Mouse (Mus musculus): ENCODE data around the gene Zmym2.
"Not testable (repeated sequence)": the region's sequence is repeated elsewhere in the genome, so short reads cannot be mapped to it uniquely, and the experiment has no call there.

The Zmym2 gene

GRCm38 (mm10) chr14:56886594-56887513 is at the start of gene Zmym2:
Zmym2 (plus strand) TSS chr14:56886653.
- peak; percentile 76 for DNase-seq (ENCODE audit: low spot score)

DNA sequence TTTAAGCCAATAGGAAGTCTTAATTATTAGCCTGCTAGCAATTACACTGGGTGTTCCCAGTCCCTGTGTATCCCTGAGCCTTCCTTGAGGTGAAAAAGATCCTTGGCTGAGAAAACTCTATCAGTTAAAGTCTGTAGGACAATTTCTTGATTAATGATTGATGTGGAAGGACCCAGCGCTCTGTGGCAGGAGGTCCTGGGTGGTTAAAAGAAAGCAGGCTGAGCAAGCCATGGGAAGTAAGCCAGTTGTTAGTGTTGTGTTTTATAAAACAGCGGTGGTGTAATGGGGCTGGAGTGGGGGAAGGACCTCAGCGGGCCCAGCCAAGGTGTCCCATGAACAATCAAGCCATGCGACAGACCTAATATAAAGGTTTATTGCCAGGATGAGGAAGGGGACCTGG is 42.4 kb upstream of the Zmym2 start:
- no peak for DNase-seq (ENCODE audit: low spot score)

GRCm38 (mm10) chr14:56844507-56844906 is 41.9 kb upstream of the Zmym2 start:
- no peak for DNase-seq (ENCODE audit: low spot score)

DNA sequence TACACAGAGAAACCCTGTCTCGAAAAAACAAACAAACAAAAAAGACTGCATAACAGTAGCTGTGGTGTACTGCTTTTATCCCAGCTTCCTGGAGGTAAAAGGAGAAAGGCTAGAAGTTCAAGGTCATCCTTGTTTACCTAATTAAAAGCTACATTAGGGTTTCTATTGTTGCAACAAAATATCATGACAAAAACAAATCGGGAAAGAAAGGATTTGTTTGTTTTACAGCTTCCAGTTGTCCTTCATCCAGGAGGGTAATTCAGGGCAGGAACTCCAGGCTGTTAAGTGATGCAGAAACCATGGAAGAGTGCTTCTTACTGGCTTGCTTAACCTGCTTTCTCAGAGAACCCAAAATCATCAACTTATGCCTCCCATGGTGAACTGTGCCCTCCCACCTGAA is 38.1 kb upstream of the Zmym2 start:
- no peak for DNase-seq (ENCODE audit: low spot score)

DNA sequence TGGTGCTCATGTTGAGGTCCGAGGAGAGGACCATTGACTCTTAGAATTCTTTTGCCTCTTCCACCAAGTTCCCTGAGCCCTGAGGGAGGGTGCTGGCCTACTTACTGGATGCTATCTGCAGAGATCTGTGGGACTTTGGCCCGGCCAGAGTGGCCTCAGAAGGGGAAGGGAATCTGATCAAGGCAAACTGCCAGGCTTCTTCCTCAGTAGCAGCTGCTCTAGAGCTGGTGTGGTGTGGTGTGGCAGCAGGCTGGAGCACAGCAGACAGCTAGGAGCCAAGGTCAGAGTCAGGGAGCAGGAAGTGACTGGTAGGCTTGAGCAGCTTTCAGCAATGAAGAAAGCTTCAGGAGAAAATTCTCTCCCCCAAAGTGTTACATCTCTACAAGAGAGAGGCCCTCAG is 36.8 kb upstream of the Zmym2 start:
- DNase-seq (ENCODE audit: low spot score) = peak; percentile 41

- peak; percentile 5 for DNase-seq (ENCODE audit: low spot score)
Observed at GRCm38 (mm10) chr14:56864041-56864440, 22.4 kb upstream of the Zmym2 start.

DNA sequence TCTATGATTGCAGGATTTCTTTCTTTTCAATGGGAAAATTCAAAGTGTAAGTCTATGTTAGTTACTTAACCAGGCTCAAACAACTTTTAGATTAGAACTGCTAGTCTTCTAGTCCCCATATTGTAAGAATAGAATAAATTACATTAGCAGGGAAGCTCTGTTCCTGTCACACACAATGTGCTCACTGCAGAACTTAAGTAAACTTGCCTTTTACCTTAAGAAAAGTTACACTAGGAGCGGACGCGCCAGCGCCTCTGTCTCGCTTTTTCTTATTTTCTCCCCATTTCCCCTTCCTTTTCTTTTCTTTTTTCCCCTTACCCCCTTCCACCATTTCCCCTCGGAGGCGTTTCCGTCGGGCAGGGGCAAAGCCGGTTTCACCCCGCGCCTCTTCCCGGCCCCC is 21.8 kb upstream of the Zmym2 start:
- DNase-seq (ENCODE audit: low spot score) = no peak

- DNase-seq (ENCODE audit: low spot score) = not testable (repeated sequence)
Observed at GRCm38 (mm10) chr14:56865112-56865511, 21.3 kb upstream of the Zmym2 start.

DNA sequence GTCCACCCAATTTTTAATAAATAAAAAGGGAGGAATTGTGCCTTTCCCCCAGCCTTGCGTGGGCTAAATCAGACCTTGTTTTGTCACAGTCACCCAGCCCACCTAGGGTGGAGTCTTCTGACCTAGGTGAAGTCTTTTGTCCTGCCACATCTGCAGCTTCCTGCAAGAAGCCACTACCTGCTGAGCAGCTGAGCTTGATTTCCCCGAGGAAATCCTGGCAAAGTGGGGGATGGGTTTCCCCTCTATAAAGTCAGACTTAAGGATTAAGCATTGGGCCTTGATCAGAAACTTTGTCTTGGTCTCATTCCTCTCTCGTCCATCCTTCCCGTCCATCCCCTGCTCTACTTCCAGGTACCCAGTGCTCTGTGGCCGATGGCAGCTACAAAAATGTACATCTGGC is 12.9 kb upstream of the Zmym2 start:
- no peak for DNase-seq (ENCODE audit: low spot score)

GRCm38 (mm10) chr14:56875586-56876159 is 10.8 kb upstream of the Zmym2 start:
- no peak for DNase-seq (ENCODE audit: low spot score)

DNA sequence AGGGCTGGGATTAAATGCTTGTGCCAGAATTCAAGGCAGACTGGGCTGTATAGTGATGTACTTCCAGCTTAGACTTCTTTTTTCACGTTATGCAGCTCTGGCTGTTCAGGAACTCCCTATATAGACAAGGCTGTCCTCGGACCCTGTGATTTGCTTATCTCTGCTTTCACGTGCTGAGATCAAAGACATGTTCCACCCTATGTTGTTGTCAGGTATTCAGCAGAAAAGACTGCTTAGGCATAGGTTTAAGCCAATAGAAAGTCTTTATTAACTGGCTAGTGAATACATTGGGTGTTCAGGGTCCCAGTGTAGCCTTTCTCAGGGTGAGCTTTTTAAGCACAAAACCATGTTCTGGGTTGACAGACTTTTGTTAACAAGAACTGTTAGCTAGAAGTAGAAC is 5.2 kb upstream of the Zmym2 start:
- no peak for DNase-seq (ENCODE audit: low spot score)

GRCm38 (mm10) chr14:56883431-56883830 is 3.0 kb upstream of the Zmym2 start:
- DNase-seq (ENCODE audit: low spot score) = no peak

DNA sequence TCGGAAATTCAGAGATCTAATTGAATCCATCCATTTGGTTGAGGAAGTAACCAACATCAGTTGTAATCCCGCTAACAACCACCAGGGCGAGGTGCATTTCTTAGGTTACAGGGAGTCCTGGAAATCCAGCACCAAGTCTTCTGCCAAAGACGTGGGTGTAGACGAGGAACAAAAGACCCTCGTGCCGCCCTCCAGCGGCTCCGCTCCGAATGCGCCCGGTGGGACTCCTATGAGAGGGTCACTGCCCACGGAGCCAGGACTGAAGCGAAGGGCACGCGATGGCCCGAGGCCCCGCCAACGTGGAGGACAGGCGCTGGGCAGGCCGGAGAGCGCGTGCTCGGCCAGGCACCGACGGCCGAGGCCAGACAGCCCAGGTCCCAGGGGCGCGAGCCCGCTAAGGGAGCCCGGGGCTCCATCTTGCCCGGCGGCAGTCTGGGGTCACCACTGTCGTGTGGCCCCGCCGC is 1.1 kb upstream of the Zmym2 start:
- DNase-seq (ENCODE audit: low spot score) = peak; percentile 86

DNA sequence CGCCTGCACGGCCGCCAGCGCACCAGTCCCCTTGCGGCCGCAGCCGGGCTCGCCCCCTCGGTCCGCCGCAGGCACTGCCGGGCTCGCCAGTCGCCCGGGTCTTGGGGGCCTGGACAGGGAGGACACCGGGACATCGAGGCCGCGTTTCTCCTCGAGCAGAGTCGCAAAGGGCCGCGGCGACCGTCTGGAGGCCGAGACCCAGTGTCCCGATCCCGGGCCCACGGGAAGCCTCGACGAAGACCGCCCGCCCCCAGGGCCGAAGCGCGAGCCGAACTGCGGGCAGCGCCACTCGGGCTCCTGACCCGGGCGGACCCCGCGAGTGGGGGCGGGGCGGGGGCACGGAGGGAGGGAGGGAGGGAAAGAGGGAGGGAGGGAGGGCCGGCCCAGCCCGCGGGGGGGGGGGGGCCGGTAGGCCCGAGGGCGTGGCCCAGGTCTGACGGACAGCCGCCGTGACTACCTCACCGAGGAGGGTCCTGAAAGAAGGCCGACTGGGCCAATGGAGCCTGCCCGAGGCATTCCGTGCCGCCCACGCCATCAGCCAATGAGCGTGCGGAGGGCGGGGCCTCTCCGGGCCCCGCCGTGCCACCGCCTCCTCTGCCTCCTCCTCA is 363 bp upstream of the Zmym2 start:
- peak; percentile 83 for DNase-seq (ENCODE audit: low spot score)

DNA sequence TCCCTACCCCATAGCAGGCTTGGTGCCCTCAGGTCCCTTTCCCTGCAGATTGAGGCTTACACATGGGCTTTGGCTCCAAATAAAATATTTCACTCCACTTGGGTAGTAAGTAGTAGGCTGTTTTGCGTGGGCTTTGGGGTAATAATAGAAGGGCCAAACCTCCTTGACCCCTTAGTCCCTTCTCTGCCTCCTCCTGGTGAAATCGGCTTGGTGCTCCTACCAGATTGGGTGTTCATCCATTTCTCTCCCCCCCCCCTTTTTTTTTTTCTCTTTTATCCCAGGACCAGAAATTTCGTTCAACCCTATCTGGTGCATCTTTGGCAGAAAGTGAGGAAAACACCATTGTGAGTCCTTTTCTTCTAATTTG is 1.0 kb downstream of the Zmym2 start:
- DNase-seq (ENCODE audit: low spot score) = no peak

DNA sequence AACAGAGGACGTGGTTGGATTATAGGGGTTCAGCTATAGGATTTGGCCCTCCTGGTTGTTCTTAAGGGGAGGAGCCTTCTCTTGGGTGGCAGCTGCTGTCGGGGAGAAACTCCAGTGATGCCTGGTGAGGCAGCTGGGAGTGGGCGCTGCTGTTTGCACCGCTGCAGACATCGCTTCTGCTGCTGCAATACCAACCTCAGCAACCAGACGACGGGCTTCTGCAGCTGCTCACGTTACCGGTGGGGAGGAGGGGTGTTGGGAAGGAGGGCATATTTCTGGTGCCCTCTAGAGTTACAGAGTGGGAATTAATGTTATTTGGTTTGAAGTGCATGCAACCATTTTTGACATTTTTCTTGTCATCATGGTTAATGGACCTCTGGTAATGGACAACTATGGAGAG is 1.4 kb downstream of the Zmym2 start:
- DNase-seq (ENCODE audit: low spot score) = peak; percentile 63

GRCm38 (mm10) chr14:56888416-56888815 is 2.0 kb downstream of the Zmym2 start:
- DNase-seq (ENCODE audit: low spot score) = no peak

GRCm38 (mm10) chr14:56894417-56894816 is 8.0 kb downstream of the Zmym2 start:
- DNase-seq (ENCODE audit: low spot score) = no peak

- no peak for DNase-seq (ENCODE audit: low spot score)
Observed at GRCm38 (mm10) chr14:56896521-56896920, 10.1 kb downstream of the Zmym2 start.

- no peak for DNase-seq (ENCODE audit: low spot score)
Observed at GRCm38 (mm10) chr14:56897475-56897874, 11.0 kb downstream of the Zmym2 start.

DNA sequence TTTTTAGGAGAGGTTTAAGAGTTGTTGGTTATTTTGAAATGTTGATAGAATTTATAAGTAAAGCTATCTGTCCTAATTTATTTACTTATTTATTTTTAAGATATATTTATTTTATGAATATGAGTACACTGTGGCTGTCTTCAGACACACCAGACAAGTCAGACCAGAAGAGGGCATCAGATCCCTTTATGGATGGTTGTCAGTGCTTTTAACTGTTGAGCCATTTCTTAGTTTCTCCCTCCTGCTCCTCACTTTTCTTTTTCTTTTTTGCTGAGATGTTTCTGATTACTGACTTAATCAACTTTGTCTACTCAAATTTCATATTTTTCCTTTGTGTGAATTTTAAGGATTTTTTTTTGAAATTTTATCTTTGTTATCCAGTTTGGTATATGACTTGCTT is 13.2 kb downstream of the Zmym2 start:
- DNase-seq (ENCODE audit: low spot score) = no peak

DNA sequence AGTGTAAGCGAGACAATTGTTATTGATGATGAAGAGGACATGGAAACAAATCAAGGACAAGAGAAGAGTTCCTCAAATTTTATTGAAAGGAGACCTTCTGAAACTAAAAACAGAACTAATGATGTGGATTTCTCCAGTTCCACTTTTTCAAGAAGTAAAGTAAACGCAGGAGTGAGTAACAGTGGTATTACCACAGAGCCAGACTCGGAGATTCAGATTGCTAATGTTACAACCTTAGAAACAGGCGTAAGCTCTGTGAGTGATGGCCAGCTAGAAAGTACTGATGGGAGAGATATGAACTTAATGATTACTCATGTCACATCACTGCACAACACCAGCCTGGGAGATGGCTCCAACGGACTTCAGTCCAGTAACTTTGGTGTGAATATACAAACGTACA is 16.6 kb downstream of the Zmym2 start:
- no peak for DNase-seq (ENCODE audit: low spot score)

- no peak for DNase-seq (ENCODE audit: low spot score)
Observed at GRCm38 (mm10) chr14:56905696-56906095, 19.2 kb downstream of the Zmym2 start.

Data from urinary bladder, postnatal 14 days (tissue).